Mouse (Mus musculus) thymus, postnatal 36 days (tissue): ENCODE measurements at regions not wholly inside any gene's neighbourhood (a gene's known extent, or its start where the extent isn't known, plus 50 kb on each side); places are given as distances from the start of the nearest gene placed in this dataset.
A peak's percentile ranks its signal among the peaks of the same experiment; 100 is the strongest.
"Not testable (repeated sequence)": the region's sequence is repeated elsewhere in the genome, so short reads cannot be mapped to it uniquely, and the experiment has no call there.

ENCODE experiments used
- DNase-seq, 2 experiments: peaks; one replicate each; pipeline ENCODE4 v3.0.0; 2022; ENCODE audit warnings: mixed read lengths in 2 of 2

DNA sequence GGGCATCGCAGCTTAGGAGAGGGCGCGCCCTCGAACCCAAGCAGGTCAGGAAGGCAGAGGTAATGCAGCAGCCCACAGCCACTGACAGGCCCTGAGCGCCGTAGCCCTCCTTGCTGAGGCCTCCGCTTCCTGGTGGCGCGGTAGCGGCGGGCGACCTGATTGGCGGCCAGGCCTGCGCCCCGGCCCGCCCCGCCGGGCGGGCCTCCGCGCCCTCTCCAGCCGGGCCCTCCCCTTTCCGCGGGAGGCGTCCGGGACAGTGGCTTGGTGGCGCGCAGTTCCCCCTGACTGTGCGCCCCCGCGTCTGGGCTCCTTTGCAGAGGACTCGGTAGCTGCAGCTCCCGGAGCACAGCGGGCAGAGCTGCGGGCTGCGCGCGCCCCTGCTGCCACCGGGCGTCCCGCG is 242.1 kb downstream of the Gm21863 start:
- DNase-seq, result peak in 1 of 2 experiments; percentile 2

DNA sequence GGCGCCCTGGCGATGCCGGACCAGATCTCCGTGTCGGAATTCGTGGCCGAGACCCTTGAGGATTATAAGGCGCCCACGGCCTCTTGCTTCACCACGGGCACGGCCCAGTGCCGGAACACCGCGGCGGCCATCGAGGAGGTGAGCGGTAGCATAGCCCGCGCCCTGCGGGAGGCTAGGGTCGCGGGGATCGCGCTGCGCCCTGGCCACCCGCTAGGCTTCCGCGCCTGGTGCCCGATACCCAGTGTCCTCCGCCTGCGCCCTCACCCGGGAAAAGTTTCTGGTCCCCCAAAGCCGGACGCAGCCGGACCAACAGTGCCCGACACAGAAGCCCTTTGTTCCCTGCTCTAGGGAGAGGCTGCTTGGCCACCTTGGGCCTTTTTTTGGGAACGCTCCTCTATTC is 242.6 kb downstream of the Gm21863 start:
- DNase-seq, result not testable (repeated sequence)

DNA sequence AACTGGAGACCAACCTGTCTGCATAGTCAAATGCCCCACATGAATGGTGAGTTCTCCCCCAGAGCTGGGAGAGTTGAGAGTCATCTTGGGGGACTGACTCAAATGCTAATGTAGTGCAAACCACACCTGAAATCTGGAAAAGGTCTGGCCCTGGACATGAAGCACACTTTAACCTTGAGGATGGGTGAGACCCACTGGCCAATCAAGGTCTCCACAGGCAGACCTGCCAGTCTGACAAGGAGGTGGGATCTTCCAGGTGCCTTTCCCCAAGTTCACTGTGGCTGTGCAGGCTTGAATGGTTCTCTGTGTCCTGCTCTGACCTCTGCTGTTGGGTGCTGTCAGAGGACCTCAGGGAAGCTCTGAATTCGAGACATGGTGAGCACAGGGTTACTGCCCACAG is 269.6 kb downstream of the Gm21863 start:
- not testable (repeated sequence) for DNase-seq

DNA sequence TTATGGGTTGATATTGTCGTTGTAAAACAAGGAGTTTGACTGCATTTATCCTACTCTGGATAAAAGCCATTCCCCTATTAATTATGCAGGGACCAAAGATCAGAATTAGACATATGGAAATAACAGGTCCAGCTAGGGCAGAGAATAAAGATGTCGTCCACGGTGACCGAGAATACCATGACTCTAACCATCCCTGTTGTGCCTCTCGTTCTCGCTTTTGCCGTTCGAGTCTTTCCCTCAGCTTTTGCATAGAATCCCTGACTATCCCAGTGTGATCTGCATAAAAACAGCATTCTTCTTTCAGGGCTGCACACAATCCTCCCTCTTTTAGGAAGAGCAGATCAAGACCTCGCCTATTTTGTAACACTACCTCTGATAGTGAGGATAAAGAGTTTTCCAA is 272.5 kb downstream of the Gm21863 start:
- not testable (repeated sequence) for DNase-seq

DNA sequence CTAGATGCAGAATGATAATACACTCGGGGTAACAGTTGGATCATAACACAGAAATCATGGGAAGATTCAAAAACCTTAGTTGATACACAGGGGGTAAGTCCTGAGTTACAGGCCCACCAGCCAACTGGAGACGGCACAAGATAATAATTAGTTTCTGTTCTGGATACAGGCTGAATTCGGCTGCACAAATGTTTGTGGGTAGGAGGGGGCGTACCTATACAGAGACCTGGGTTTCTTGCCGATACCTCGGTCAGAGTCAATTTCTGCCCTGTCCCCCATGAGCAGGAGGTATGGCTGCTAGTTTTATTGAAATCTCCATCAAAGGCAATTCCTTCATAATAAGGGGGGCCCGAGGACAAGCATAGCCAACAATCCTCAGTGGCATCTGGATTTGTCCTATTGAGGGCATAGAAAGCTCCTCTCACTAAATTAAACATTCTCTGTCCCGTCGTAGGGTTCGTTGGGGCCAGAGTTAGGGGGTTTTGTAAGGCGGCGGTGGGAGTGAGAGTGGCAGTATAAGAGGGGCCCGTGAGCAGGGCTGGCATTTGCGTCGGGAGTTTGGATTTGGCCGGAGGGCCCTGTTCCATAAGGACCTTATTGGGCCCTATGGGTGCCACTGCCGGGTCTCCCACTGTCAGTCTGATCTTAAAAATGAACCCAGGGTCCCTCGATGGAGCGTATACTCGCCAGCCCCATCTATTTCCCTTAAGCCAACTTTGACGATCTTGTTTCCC is 273.3 kb downstream of the Gm21863 start:
- DNase-seq, result peak in 1 of 2 experiments; percentile 2

DNA sequence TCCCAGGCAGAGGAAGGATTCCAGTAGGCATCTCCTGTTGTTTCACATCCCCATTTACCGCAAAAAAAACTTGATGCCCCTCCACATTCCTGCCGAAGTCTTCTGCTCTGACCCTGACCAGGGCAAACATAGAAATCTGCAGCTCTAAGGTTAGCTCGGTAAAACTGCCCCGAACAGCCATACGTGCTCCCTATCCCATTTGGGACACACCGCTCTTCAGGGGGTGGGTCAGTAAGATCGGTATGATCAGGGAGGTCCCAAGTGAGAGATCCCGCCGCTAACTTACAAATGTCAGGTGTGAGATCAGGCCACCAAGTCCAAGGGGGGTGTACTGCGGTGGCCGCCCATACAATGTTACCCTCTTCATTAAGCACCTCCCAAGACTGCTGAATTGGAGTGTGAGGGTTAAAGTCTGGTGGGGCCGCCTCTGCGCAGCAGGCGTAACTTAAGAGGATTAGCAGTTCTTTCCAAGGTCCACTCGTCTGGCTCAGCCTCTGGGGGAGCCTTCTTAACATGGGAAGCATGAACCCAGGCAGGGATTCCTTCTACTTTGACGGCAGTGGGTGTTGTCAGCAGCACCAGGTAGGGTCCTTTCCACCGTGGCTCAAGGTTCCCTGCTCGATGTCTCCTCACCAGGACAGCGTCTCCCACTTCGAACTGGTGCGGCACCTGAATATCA is 274.2 kb downstream of the Gm21863 start:
- peak in 1 of 2 experiments; percentile 4 for DNase-seq

DNA sequence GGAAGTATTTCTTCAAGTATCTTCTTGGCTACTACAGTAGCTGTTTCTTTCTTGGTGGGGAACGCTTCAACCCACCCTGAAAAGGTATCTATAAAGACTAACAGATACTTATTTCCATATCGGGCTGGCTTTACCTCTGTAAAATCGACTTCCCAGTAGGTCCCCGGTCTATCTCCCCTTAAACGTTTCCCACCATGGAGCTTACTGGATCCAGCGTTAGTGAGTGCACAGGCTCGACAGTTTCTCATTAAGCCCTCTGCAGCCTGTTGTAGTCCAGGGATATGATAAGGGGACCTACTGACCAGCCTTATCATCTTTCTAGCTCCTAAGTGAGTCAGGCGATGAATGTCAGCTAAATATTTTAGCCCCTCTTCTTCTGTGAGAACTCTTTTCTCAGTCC is 275.1 kb downstream of the Gm21863 start:
- DNase-seq, result not testable (repeated sequence)

DNA sequence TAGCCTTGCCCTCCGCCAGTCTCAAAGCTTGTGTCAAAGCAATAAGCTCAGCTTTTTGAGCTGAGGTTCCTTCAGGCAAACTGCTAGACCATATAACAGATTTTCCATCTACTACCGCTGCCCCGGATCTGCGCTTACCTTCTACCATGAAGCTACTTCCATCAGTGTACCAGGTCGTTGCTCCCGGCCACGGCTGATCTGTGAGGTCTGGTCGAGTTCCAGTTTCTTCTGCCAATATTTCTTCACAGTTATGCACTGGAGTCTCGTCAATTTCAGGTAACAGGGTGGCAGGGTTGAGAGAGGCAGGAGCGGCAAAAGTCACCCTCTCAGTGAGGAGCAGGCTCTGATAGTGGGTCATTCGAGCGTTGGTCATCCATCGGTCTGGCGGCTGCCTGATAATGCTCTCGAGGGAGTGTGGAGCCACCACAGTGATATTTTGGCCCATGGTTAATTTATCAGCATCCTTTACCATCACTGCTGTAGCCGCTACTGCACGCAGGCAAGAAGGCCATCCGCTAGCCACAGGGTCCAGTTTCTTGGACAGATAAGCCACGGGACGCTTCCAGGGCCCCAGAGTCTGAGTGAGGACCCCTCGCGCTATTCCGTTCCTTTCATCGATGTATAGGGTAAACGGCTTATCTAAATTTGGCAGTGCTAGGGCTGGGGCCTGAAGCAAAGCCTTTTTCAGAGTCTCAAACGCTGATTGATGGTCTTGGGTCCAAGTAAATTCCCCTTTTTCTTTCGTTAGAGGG is 276.0 kb downstream of the Gm21863 start:
- peak in 1 of 2 experiments; percentile 7 for DNase-seq

DNA sequence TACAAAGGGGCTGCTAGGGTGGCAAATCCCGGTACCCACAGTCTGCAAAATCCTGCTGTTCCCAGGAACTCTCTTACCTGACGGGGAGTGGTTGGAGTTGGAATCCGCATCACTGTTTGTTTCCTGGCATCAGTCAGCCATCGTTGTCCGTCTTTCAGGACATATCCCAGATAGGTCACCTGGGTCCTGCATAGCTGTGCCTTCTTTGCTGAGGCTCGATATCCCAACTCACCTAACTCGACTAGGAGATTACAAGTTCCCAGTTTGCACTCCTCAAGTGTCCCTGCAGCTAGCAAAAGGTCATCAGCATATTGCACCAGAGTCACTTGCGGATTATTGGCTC is 276.6 kb downstream of the Gm21863 start:
- DNase-seq, result peak in 1 of 2 experiments; percentile 3

DNA sequence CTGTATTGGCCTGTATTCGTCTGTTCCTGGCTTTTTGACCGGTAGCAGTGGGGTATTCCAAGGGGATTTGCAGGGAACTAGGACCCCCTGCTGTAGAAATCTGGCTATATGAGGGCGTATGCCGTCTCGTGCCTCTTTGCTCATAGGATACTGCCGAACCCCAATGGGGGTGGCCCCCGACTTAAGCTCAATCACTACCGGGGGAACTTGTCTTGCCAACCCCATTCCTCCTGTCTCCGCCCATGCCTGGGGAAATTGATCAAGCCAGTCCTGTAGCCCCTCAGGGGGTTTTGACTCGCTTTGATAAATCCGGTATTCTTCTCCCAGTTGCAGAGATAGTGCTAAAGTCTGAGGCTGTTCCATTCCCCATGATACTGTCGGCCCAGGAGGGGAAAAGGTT is 277.2 kb downstream of the Gm21863 start:
- DNase-seq, result peak in 1 of 2 experiments; percentile 13

DNA sequence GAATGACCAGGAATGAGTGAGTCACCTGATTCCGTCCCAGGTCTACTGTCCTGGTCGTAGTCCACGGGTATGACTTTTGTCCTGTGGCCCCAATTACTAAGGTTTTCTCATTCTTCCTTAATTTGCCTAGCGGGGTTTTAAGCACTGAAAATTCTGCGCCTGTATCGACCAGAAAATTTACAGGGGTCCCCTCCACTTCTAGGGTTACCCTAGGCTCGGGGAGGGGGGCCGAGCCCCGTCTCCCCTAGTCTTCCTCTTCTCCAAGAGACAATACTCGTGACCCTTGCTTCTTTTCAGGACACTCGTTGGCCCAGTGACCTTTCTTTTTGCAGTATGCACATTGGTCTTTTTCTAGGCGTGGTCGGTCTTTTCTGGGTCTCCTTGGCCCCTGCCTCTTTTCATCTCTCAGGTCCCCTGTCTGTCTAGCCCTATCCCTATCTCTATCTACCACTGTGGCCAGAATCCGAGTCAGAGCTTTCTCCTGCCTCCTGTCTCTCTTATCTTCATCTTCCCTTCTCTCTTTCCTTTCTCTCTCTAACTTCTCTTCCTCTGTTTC is 277.8 kb downstream of the Gm21863 start:
- DNase-seq, result peak in 1 of 2 experiments; percentile 3

DNA sequence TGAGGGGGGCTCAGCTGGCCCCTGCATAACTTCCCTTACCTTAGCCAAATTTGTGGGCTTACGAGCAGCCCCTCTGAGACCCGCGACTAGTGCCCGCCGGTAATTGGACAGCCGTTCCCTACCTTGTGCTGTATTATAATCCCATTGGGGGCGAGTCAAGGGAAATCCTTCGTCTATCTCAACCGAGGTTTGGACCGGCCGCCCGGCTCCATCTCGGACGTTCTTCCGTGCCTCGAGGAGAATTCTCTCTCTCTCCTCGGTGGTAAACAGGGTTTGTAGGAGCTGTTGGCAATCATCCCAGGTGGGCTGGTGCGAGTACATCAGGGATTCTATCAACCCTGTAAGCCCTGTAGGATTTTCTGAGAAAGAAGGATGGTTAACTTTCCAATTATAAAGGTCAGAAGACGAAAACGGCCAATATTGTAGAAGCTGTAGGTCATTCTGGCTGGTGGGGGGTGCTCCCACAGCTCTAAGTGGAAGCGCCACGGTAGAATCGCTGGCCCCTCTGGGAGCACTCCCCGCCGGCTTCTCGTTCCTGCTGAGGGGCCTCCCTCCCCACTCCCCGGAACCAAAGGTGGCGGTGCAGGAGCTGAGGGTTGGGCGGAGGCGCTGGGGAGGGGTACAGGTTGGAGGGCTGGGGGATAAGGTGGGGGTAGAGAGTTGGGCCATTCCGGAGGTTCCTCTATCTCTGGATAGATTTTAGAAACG is 278.6 kb downstream of the Gm21863 start:
- peak in 1 of 2 experiments; percentile 25 for DNase-seq

DNA sequence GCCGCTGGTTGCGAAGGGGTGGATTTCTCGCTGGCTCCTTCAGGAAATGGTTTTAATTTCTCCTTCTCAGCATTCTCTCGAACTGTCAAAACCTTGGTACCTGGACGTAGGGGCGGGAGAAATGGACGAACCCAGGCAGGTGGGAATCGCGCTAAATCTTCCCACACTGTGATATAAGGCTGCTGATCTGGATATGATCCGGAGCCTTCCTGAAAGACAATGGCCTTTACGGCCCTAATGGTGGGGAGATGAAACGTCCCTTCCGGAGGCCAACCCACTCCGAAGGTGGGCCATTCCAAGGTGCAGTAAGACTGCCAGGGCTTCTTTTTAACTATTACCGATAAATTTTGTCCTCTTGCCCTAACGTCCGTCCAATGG is 279.1 kb downstream of the Gm21863 start:
- peak in 1 of 2 experiments; percentile 4 for DNase-seq

DNA sequence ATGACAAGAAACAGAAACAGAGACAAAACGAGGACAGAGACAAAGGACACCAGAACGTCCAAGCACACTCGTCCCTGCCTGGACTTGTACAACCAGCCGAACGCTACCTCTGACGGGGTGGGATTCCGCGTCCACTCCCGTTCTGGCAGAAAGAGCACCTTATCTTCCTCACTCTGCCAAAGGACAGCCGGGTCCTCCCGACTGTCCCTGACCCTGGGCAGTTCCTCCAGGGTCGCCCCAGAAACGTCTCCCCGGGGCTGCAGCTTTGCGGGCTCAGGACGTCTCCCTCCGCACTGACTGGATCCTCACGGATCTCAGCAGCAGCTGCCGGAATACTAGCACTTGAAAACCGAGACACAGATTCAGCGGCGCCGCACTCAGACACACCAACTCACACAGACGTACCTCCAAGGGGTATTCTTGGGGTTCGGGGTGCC is 279.6 kb downstream of the Gm21863 start:
- DNase-seq, result peak in 1 of 2 experiments; percentile 14
